ENCODE assay signal across 18 mouse cellular contexts in the genomic region with DNA sequence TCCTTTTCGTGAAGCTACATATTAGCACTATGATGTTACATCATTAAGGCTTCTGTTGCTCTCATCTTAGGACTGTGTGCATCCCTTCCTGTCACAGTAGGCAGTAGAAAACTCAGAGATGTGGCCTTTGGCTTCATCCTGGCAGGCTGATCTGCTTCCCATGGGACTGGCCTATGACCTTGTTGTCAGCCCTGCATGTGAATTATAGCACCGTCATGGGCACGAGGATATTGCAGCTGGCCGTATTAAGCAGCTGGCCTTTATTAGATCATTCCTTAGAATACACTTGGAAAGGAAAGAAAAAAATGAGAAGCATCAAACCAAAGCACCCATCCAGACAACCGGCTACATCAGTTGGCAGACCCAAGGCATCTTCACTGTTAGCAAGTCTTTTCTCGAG. TPM values are rescaled to one million over a fixed set of nuclear protein-coding genes. Genes with fewer than 3 reads are reported as not detected.
DNase-seq lines count a peak whose midpoint lies in the region; ATAC-seq lines count a peak whose summit lies in the region.
"Had no signal": no experiment of that assay in that cellular context is flagged by ENCODE, and none has a peak within 500 bp of the region (broad histone marks: within the 10 kb centered on the region; RNA-seq: fewer than 3 reads in every experiment).

No protein-coding gene starts in this region.

- 0 out of 2 replicates have a peak, but pooled peaks cover 4% of the 10 kb centered on the region for H3K4me1 ChIP-seq in kidney, embryonic 16.5 days (ENCODE audit: insufficient read depth, low read length)
- H3K4me1 ChIP-seq: limb, embryonic 15.5 days; midbrain, embryonic 12.5 days; neural tube, embryonic 12.5 days had no signal

- no peak overlapping the region for H3K4me3 ChIP-seq in kidney, embryonic 16.5 days (ENCODE audit: low read length)
- H3K4me3 ChIP-seq: heart, embryonic 15.5 days; limb, embryonic 15.5 days; midbrain, embryonic 12.5 days; neural tube, embryonic 12.5 days had no signal

- peaks cover 4% of the 10 kb centered on the region; the same call in 1 of the 2 replicates for H3K9me3 ChIP-seq in kidney, embryonic 16.5 days (ENCODE audit: low read length)
- H3K9me3 ChIP-seq: limb, embryonic 15.5 days; midbrain, embryonic 12.5 days; neural tube, embryonic 12.5 days had no signal

- no peak overlapping the region for H3K27ac ChIP-seq in kidney, embryonic 16.5 days (ENCODE audit: low read length)
- H3K27ac ChIP-seq: heart, embryonic 15.5 days; limb, embryonic 15.5 days; midbrain, embryonic 12.5 days; neural tube, embryonic 12.5 days had no signal

- ATAC-seq in kidney, embryonic 16.5 days (ENCODE audit: low FRiP score, low TSS enrichment) = no peak
- ATAC-seq in erythroid progenitor cell, adult 5-6 weeks (replicated peaks; ENCODE audit: low FRiP score, poor library complexity, severe bottlenecking) = no peak
- ATAC-seq: CD4-positive, CD25-positive, alpha-beta regulatory T cell, adult 4 months; forebrain, postnatal 0 days; liver, postnatal 0 days had no signal

- 54% methylated on average over 6 of the region's 6 CpGs for WGBS in kidney, embryonic 16.5 days

- DNase-seq in kidney, adult 18-20 months = peak; percentile 21
- DNase-seq in adrenal gland, adult 2 months = peak; percentile 70
- DNase-seq in gastrocnemius, postnatal 10 days = peak; percentile 23
- peak; percentile 70 for DNase-seq in mesoderm, embryonic 11.5 days (ENCODE audit: low read depth, low spot score)
- DNase-seq in ovary, postnatal 36 days (ENCODE audit: low spot score) = no peak
- no peak for DNase-seq in urinary bladder, postnatal 25 days (ENCODE audit: low spot score)
- DNase-seq: forebrain, postnatal 0 days; layer of hippocampus, adult 9-11 months; liver, postnatal 0 days; spleen, adult 18-20 months; thymus, postnatal 36 days had no signal

- peaks cover 5% of the 10 kb centered on the region for H3K36me3 ChIP-seq in kidney, embryonic 16.5 days (ENCODE audit: insufficient read depth, low read length)

- H3K4me2 ChIP-seq in kidney, embryonic 16.5 days (replicated peaks; ENCODE audit: low read depth, low read length) = no peak overlapping the region
- H3K4me2 ChIP-seq: heart, embryonic 15.5 days; limb, embryonic 15.5 days; midbrain, embryonic 12.5 days; neural tube, embryonic 12.5 days had no signal

- H3K27me3 ChIP-seq in kidney, embryonic 16.5 days (ENCODE audit: insufficient read depth, low read length) = no peaks in the 10 kb centered on the region
- H3K27me3 ChIP-seq: heart, embryonic 15.5 days; limb, embryonic 15.5 days; midbrain, embryonic 12.5 days; neural tube, embryonic 12.5 days had no signal

- H3K9ac ChIP-seq in kidney, embryonic 16.5 days (replicated peaks; ENCODE audit: low read length) = no peak overlapping the region
- H3K9ac ChIP-seq: forebrain, postnatal 0 days; heart, embryonic 15.5 days; limb, embryonic 15.5 days; liver, postnatal 0 days; midbrain, embryonic 12.5 days; neural tube, embryonic 12.5 days had no signal

RNA-seq across cellular contexts. Expression of a gene that starts 12.2 kb away (rescaled TPM):
- polyA plus RNA-seq in kidney, embryonic 16.5 days (2015; fragmentation: Nextera tagmentation; extraction: Ambion mirVana) = 1,654 and 1,686 TPM in 2 replicates
- total RNA-seq in adrenal gland, adult 2 months (2021) = 1,000 to 10,000 TPM in 1 of 2 experiments, 100 to 1,000 TPM in 1; 778 to 1,173 TPM
- polyA plus RNA-seq in adrenal gland, adult 2 months (2012; rRNA removed) = 178 and 197 TPM in 2 replicates
- total RNA-seq in gastrocnemius, postnatal 10 days (2021) = 100 to 1,000 TPM; 504 to 564 TPM
- total RNA-seq in erythroid progenitor cell, adult 5-6 weeks (2015; ENCODE audit: low replicate concordance) = 489 and 576 TPM in 2 replicates
- total RNA-seq in erythroid progenitor cell, adult 5-6 weeks (2017; ENCODE audit: low replicate concordance) = 788 and 801 TPM in 2 replicates

RNA-seq across cellular contexts. Expression of a gene that starts 13.3 kb away (rescaled TPM):
- 23.2 and 25.7 TPM in 2 replicates for polyA plus RNA-seq in kidney, embryonic 16.5 days (2015; fragmentation: Nextera tagmentation; extraction: Ambion mirVana)
- total RNA-seq in adrenal gland, adult 2 months (2021) = 10 to 100 TPM; 18.5 to 19.3 TPM
- polyA plus RNA-seq in adrenal gland, adult 2 months (2012; rRNA removed) = 15.3 and 18.2 TPM in 2 replicates
- 1 to 10 TPM; 6.5 to 7.8 TPM for total RNA-seq in gastrocnemius, postnatal 10 days (2021)
- 38.1 and 42.2 TPM in 2 replicates for total RNA-seq in erythroid progenitor cell, adult 5-6 weeks (2015; ENCODE audit: low replicate concordance)
- 23.9 and 31.6 TPM in 2 replicates for total RNA-seq in erythroid progenitor cell, adult 5-6 weeks (2017; ENCODE audit: low replicate concordance)

RNA-seq across cellular contexts. Expression of a gene that starts 30.3 kb away (rescaled TPM):
- polyA plus RNA-seq in kidney, embryonic 16.5 days (2015; fragmentation: Nextera tagmentation; extraction: Ambion mirVana) = 29.3 and 31.0 TPM in 2 replicates
- 10 to 100 TPM; 21.0 to 38.2 TPM for total RNA-seq in adrenal gland, adult 2 months (2021)
- polyA plus RNA-seq in adrenal gland, adult 2 months (2012; rRNA removed) = 40.7 and 59.4 TPM in 2 replicates
- 10 to 100 TPM; 11.5 to 11.9 TPM for total RNA-seq in gastrocnemius, postnatal 10 days (2021)
- 2.1 and 7.6 TPM in 2 replicates for total RNA-seq in erythroid progenitor cell, adult 5-6 weeks (2015; ENCODE audit: low replicate concordance)
- total RNA-seq in erythroid progenitor cell, adult 5-6 weeks (2017; ENCODE audit: low replicate concordance) = 3.1 and 7.1 TPM in 2 replicates

RNA-seq across cellular contexts. Expression of a gene that starts 56.5 kb away (rescaled TPM):
- polyA plus RNA-seq in kidney, embryonic 16.5 days (2015; fragmentation: Nextera tagmentation; extraction: Ambion mirVana) = 0.71 and 0.84 TPM in 2 replicates
- total RNA-seq in adrenal gland, adult 2 months (2021) = 1 to 10 TPM in 1 of 2 experiments, under 1 TPM in 1; 0.63 to 1.1 TPM
- 0.08 and 0.11 TPM in 2 replicates for polyA plus RNA-seq in adrenal gland, adult 2 months (2012; rRNA removed)
- under 1 TPM; 0.33 to 0.34 TPM for total RNA-seq in gastrocnemius, postnatal 10 days (2021)
- total RNA-seq in erythroid progenitor cell, adult 5-6 weeks (2015; ENCODE audit: low replicate concordance) = not detected in 2 replicates
- total RNA-seq in erythroid progenitor cell, adult 5-6 weeks (2017; ENCODE audit: low replicate concordance) = not detected in 2 replicates
- polyA plus RNA-seq: CD4-positive, CD25-positive, alpha-beta regulatory T cell, adult 4 months had no signal

Comparison
In these comparisons a context has a peak if more than half of its experiments do, and no peak if none do; other contexts are left out.
1. DNase-seq: peak in kidney, adult 18-20 months (single experiment), adrenal gland, adult 2 months (single experiment), gastrocnemius, postnatal 10 days (single experiment) and mesoderm, embryonic 11.5 days (single experiment); none in ovary, postnatal 36 days (single experiment) and urinary bladder, postnatal 25 days (single experiment).